Mouse (Mus musculus) cerebellum, postnatal 14 days (tissue): ENCODE data around the gene Runx3.

Source experiments
- DNase-seq, 2 experiments: peaks; one replicate each; pipeline ENCODE4 v3.0.0; 2021; ENCODE audit warnings: mixed read lengths in 2 of 2

The Runx3 gene

DNA sequence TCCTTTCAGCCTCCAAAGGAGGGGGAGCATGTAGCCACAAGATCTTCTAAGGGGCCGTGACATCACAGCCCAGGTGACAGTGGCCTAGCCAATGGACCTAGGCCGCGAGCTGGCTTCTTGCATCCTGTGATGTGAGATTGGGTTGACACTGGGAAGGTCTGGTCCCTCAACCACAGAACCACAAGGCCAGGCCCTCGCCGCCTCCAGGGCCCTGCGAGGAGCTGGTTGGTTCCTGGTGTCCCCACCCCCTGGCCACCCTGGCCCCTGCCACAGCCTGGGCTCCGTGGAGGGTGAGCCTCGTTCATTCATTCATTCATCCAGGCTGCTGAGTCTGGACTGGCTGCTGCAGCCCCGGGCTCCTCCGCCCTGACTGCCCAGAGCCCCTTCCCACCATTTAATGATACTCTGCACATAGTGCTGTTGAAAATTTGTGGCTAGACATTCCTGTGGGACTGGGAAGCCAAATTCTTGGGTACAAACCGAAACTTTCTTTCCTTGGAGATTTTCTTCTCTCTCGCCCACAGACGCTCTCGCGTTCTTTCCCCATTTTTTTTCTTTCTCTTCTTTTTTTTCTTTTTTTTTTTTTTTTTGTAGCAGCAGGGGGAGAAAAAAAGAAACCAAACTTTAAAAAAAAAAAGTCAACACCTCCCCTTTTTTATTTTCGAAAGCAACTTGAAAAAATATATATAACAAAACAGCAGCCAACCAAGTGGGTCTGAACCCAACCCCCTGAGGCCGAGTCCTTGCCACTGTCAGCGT is at the start of gene Runx3:
Gene Runx3 (plus strand): TSS at position 311 of the 759 bp plus-strand sequence.
- no peak for DNase-seq

DNA sequence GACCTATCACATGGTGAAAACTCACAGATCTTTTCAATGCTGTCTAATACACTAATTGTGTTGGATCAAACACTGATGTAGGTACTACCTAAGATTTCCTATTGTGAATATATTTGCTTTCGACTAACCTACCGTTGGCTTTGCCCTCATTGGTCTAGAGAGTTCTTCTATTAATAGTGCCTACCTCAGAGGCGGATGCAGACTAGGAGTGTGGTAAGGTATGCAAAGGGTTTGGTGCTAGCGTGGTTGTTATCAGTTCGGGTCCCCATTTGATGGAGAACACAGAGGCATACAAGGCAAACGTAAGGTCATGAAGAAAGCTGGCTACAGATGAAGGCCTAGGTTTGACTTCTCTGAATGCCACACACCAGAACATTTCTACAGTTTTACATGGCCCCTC is 47.8 kb upstream of the Runx3 start:
- DNase-seq, result no peak

DNA sequence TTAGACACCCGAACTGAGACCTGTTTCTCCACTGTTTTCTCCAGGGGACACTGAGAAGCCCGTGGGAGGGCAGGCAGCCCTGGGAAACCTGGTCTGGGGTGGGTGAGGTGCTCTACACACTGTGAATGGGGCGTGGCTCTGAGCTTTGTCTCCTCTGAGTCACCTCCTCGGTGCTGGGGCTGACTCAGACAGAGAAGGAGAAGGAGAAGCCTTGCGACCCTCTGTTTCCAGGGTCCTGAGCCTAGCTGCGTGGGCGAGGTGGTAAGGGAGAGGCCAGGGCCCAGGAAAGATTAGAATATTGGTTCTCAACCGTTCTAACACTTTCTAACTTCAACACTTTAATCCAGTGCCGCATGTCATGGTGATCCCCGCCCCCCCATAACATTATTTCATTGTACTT is 46.9 kb upstream of the Runx3 start:
- no peak for DNase-seq

DNA sequence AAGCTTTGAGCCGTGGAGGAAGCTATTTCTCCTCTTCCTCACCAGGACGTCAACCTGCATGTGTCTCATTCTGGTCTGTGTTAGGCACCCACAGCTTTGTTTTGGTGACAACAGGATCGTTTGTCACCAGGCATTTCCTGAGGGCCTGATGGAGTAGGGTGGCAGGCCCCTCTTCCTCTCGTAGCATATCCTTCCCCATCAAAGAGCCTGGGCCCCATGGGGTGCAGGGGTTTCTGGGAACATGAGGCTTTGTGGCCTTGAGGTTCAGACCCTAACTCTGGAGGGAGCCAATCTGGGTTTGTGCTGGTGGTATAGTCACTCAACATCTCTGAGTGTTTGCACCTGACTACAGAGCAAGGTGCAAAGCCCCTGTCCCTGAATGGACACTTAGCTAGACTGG is 45.8 kb upstream of the Runx3 start:
- no peak for DNase-seq

DNA sequence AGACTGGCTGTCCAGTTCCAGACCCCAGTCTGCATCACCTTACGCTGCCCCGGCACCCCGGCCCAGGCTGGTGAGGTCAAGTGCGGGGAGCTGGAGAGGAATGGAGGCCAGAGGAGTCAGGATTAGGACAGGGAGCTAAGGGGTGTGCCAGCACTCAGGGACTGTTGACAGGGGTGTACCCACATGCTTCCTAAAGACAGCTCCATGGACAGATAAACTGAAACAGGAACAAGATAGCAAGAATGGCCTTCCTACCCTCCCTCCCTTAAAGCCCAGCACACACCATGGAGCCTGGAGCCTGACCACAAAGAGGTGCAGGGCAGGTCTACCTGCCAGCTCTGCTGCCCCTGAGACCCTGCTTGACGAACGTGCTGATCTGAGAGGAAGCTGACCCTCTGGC is 45.1 kb upstream of the Runx3 start:
- DNase-seq, result no peak

DNA sequence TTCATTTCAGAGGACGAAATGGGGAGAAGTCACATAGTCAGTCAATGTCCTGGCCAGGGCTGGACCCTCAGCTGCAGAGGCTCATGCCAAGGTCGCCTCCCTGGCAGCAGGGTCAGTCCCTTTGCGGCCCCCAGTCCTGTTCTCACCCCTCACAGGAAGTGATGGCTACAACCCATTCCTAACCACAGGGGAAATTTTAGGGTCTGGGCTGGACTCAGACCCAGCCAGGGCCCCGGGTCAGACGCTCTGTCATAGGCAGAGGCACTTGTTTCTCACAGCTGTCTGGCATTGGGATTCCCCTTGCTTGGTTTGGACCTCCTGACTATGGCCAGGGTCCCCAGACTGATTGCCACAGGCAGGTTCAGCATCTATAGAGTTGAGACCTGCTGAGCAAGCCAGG is 43.8 kb upstream of the Runx3 start:
- DNase-seq, result no peak

DNA sequence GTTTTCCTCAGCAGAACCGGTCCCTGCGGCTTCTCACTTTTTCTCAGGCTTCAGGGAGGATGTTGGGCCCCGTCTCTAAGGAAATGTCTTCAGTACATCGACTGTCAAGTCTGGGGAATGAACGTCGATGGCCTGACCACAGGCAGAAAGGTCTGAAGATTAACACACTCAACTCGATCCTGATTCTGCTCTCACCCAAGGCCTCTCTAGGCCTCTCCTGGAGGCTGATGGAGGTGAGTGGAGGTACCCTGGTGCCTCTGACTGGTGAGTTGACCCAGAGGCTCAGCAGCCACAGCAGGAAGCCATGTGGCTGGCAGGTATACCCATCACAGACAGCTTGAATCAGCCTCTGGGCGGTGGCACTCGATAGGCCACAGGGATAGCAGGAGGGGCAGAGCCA is 43.3 kb upstream of the Runx3 start:
- no peak for DNase-seq

DNA sequence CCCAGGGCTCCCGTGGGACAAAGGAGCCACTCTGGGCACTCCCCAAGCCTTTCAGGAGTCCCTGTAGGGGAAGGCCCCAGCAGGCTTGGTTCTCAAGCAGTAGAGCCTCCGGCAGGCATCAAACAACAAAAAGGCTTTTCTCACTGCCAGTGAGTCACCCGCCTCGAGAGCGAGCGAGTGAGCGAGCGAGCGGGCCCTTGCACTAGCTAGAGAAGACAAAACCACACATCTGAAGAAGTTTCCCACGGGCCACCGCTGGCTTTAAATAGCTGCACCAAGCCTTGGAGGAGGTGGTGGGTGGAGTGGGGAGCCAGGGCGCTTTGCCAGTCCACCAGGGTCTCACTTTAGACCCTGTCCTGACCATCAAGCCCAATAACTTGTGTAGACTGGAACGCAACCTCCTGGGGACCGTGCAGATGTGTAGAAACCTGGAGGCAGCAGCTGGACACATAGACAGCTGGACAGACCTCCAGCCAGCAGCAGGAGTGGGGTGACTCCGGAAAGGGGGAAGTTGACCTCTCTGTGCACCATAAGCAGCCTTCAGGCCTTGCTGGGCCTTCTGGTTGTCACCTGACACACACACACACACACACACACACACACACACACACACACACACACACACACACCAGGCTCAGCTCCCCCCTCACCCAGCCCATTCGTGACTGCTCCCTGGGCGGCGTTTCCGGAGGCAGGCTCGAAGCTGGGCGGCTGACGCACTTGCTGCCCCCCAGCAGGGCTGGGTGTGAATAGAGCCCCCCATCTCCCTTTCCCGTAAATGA is 40.4 kb upstream of the Runx3 start:
- DNase-seq, result no peak

DNA sequence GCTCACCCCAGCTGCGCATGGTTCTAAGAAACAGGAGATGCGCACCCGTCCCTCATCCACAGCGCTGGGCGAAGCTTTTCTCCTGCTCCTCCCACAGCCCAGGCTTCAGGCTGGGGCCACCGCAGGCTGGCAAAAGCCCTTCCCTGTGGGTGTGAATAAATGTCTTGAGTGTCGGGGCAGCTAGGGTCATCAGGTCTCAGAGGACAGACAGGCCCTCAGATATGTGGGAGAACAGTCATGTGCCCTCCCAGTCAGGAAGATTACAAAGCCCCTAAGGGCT is 39.9 kb upstream of the Runx3 start:
- DNase-seq, result no peak

DNA sequence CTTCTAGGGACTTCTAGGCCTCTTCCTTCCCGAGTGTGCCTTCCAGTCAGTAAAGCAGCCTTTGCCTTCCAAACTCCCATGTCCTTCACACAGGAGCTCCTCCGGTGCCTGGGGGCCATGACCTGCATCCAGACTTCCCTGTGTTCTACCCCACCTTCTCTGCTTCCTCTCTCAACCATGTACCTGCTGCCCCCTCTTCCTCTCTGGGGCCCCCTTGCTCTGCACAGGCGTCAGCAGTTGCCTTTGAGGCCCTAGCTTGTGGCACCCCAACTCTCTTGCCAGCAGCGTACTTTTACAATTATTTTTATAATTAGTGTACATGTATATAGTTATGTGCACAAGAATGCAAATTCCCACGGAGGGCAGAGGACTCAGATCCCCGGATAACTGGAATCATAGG is 37.4 kb upstream of the Runx3 start:
- DNase-seq, result no peak

DNA sequence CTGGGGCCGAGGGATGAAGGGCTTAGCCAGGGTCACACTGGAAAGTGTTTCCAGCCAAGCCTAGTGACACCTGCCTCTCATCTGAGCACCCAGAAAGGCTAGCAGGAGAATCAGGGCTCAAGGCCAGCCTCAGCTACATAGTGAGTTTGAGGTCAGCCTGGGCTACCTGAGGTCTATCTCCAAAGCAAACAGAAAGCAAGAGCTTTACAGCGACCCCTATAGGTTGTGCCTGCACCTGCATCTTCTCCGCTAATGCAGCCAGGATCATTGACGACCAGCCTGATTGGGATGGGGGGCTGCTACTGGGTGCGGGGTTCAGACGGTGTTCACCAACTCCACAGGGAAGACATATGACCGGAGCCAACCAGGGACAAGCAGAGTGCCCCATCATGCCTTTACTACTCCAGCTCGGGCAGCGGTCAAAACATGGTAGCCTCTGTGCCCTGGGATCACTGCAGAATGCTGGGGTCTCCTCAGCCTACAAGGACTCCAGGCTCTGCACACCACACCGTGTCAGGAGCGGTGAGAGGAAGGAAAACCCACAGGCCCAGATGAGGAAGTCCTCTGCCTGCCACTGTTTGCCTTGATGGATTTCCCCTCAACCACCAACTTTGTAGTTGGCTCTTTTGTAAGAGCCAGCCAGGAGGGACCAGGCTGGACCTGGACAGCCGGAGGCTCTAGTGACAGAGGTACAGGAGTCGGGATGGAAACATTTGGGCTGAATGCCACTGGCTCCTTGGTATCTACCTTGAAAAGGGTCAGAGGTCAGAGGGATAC is 35.2 kb upstream of the Runx3 start:
- no peak for DNase-seq

DNA sequence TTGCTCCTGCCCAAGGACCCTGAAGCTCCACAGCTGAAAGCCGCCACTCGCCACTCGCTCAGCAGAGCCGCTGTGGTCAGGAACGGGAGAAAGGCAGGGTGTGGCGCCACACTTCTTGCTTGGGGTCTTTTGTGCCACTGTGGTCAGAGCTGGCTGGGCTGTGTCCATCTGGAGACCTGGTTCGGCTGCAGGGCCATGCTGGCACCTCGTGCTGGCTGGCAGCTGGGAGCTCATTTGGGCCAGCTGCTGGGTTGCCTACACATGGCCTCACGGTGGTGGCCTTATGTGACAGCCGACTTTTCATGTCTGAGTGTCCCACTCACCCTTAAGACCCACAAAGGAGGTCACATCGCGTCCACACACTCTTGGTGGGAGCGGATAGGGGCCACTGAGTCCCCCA is 29.8 kb upstream of the Runx3 start:
- DNase-seq, result peak in 1 of 2 experiments; percentile 22

DNA sequence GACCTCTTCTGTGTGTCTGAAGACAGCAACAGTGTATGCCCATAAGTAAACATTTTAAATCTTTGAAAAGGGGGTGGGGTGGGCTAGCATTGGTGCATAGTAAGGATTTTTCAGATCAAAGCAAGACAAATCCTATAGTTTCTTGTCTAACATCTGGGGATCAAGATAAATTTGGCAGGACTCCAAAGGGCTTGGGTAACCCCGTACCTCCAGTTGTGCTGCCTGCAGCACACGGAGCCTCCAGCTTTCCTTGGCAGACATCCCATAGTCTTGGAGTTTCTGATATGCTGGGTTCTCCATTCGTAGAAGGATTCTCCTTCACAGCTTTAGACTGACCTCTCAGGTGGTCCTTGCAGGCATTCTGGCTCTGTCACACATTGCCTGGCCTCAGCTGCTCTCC is 27.6 kb upstream of the Runx3 start:
- no peak for DNase-seq

DNA sequence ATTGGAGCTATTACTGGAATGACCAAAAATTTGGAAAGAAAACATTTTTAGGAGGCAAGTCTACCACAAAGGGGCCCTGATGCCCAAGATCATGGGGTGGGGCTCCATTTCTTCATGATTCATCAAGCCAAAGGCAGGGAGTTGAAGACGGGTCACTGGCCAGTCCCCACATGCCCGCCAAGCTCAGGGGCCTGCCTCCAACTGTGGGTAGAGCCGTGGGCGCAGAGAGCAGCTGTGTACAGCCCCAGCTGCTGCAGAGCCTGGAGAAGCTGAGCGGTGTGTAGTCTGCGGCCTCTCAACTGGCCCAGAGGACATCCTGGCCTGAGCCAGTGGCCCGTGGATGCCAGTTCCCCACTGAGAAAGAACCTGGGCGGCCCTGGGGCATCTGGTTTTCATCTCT is 24.8 kb upstream of the Runx3 start:
- no peak for DNase-seq

DNA sequence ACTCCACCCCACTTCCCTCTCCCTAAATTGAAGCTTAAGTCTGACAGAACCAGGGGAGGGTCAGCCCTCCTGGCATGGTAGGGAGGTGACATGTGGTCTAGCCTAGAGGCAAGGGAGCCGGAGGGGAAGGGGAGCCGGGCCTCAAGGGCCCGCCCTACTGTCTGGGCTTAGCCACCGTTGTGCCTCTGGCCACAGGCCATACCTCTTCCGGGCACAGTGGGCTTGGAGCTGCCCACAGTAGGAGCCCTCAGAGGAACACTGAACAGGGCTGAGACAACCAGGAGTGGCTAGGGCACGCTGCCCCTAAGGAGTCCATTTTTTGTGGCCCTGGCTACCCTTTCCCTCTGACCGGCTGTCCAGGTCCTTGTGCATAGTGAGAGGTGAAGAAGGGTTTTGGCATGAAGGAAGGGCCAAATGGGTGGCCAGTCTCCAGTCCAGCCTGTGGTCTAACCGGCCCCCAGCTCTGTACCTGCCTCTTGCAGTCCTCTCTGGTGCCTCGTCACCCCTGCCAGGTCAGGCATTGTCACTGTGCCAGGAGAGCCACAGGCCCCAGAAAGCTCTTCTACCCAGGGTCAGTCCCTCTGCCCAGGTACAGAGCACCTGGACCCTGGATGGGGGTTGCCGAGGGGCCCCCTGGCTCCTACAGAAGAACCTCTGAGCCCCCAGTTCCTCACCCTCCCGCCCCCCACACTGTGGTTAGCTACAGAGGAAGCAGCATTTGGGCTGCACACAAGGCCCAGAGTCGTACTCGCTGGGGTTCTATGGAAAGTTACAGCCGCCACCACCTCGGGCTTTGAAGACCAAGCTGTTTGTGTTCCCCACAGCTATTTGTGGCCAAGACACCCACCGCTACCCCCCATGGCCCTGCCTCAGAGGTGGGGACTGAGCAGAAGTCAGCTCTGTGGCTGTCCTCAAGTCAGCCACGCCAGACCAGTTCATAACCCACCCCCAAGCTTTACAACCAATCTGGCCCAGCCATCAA is 22.3 kb upstream of the Runx3 start:
- no peak for DNase-seq

DNA sequence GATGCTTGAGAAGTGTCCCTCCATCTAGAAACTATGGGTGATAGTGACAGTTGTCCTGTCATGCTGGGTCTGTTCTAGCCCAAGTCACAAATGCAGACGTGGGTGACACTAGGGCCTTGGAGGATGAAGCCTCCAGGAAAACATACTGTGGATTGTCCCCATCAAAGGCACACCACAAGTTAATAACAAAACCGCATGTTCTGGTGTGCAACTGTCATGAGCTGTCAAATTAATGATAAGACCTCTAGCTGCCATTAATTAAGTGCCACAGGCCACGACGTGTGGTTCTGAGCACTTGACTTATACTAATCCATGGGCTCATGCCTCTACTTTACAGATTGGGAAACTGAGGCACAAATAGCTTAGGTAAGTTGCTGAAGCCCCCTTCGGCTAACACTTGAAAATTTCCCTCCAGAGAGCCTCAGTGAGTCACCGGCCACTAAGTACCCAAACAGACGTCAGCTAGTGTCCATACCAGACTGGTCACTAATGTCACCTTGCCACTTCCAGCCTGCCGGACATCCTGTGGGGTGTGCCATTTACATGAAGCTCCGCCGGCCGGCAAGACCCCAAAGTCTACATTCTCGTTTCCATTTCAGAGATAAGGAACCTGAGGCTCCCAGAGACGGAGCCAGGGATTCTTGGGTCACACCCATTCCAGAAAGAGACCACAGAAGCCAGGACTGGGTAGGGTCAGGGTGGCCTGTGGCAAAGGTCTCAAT is 18.3 kb upstream of the Runx3 start:
- DNase-seq, result no peak

DNA sequence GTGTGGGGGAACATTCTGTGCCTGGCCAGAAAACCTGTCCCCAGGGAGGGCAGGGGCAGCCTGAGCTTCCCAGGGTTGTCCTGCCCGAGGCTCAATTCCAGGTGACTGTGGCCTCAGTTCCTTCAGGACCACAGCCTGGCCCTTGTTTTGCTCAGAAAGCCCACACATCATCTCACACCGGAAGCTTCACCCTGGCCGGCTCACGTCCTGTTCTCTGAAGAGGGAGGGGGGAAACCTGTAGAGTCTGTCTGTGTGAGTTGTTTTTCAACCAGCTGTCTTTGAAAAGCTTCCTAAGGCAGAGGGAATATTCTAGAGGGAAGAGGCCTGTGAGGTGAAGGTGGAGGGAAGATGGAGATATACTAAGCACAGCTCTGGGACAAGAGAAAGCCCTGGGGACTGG is 17.7 kb upstream of the Runx3 start:
- no peak for DNase-seq

DNA sequence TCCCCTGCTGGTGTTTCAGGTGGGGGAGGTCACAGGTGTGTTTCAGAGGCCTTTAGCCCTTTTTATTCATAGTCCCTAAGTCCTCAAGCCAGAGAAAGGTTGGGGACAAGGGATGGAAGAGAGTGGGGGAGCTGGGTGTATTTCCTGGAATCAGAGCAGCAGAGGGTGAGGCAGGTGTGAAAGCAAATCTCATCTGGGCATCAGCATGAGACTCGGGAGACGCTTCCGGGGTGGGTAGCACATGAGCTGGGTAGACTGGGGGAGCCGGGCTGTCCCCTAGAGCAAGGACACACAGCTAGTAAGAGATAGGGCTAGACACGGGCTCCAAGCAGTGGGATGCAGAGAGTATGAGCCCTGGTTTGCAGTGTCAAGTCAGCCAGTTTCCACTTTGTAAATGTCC is 16.7 kb upstream of the Runx3 start:
- no peak for DNase-seq

DNA sequence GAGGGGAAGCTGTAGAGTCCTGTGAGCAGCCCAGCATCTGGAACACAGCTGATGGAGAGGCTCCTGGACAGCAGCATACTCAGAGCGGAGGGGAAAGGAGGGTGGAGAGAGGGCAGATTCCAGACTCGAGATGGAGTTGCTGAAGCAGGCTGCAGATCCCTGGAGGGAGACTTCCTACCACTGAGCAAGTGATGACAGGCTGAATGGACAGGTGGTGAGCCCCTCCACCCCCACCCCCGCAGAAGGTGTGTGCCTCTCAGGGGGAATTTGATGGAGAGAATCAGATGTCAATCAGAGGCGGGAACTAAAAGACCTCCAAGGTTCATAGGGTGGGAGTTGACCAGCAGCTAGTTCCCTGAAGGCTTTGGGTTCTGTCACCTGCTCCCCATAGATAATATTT is 13.5 kb upstream of the Runx3 start:
- no peak for DNase-seq

DNA sequence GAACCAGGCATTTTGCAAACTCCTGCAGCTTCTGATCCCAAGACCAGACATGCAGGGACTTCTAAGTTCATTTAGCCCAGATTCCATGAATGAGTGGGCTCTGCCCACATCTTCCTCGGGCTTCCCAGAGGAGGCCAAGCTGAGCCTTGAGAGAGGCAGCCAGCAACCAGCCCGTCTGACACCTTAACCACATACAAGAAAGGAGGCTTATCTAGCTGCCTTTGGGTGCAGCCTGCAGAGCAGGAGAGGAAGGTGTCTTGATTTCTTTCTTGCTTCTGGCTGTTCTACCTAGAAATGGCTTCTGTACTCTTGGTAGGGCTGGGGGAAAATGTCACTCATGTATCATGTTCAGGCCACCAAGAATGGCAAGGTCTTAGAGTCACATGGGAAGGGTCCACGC is 11.8 kb upstream of the Runx3 start:
- no peak for DNase-seq

DNA sequence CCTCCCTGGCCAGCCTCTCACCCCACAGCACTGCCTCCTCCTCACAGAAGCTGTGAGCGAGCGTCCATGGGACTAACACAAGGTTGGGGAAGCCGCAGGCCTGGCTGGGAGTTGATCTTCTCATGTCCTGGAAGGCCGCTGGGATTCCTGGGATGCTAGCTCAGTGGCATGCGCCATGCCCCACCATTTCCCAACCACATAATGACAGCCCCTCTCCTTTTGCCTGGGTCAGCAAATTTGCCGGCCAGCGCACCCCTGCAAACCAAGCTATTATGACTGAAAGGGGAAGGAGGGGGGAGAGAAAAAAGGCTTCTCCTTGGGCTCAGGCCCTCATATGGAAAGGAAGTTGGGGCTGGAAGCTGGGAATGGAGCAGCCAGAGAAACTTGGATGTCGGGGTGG is 6.8 kb upstream of the Runx3 start:
- DNase-seq, result no peak

DNA sequence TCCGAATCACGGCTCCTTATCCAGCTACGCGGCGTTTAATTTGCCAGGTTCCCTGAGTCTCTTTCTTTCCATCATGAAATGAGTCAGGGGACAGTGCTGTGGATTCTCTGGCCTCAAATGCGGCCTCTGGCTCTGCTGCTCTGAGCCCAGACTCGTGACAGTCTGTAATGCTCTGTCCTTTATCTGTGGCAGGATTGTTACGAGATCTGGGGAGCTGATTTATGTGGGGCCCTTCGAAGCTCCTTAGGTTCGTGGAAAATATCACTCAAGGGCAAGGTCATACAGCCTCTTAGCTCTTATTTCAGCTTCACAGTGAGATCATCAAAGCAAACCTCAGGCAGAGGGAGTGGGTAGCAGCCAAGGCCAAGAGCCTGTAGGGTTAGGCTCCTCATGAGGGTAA is 6.2 kb upstream of the Runx3 start:
- no peak for DNase-seq
